Mouse (Mus musculus) frontal cortex, adult (tissue): ENCODE data around the gene Ube2i.

ENCODE experiments used
- ATAC-seq: cut with Nextera tagmentation; 2 replicates; pipeline ENCODE4 v1.9.2; 2017; ENCODE audit warnings: mild to moderate bottlenecking, moderate library complexity, mixed read lengths; ENCODE audit not compliant: low TSS enrichment

Ube2i gene

GRCm38 (mm10) chr17:25218967-25219366 lies 55.5 kb downstream of the Ube2i start:
- no peak for ATAC-seq

GRCm38 (mm10) chr17:25215431-25215830 lies 59.0 kb downstream of the Ube2i start:
- ATAC-seq = no peak
